Mouse (Mus musculus): ENCODE data around the gene Cmtr1.

DNA sequence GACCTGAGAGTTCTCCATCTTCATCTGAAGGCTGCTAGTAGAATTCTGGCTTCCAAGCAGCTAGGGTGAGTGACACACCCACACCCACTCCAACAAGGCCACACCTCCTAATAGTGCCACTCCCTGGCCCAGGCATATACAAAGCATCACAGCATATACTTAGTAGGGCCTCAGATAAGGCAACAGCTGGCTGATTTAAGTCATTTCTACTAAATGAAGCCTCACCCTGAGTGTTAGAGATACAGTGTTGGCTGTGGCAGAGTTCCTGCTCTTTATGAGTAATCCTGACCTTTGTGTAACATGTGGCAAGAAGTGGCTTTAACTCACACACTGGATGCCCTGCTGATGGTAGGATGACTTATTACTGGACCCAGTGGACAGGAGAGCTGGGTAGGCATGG, 9.5 kb downstream of the Cmtr1 start:
- TF ChIP-seq CTCF (IDR thresholded peaks at IDR 0.05; ENCODE audit: extremely low read depth, insufficient read depth, low read length): no peak
- TF ChIP-seq POLR2A (IDR thresholded peaks at IDR 0.05; ENCODE audit: extremely low read depth, insufficient read depth, low read length): no peak
